Mouse (Mus musculus) c-Kit-positive CD71-positive TER-119-negative erythroid progenitor cells, embryonic 14.5 days (primary cell): ENCODE measurements around the gene Asic2.

Experiments
- DNase-seq: peaks from one replicate; pipeline ENCODE4 v3.0.0-alpha.2; 2013; ENCODE audit warnings: low read depth

Asic2 gene

GRCm38 (mm10) chr11:81954398-81954797, 13.9 kb downstream of the Asic2 start:
- DNase-seq: no peak

- no peak for DNase-seq
These were observed 20.2 kb downstream of the Asic2 start for GRCm38 (mm10) chr11:81948021-81948420.

GRCm38 (mm10) chr11:81942167-81942566, 26.1 kb downstream of the Asic2 start:
- no peak for DNase-seq

GRCm38 (mm10) chr11:81940988-81941387, 27.3 kb downstream of the Asic2 start:
- DNase-seq: no peak

GRCm38 (mm10) chr11:81937516-81937915, 30.7 kb downstream of the Asic2 start:
- DNase-seq: no peak

GRCm38 (mm10) chr11:81926393-81926792, 41.9 kb downstream of the Asic2 start:
- no peak for DNase-seq

- DNase-seq: no peak
These were observed 44.6 kb downstream of the Asic2 start for GRCm38 (mm10) chr11:81923626-81924025.

- DNase-seq: no peak
These were observed 45.2 kb downstream of the Asic2 start for GRCm38 (mm10) chr11:81923096-81923495.

GRCm38 (mm10) chr11:81915501-81915900, 52.8 kb downstream of the Asic2 start:
- DNase-seq: no peak

- DNase-seq: no peak
These were observed 55.2 kb downstream of the Asic2 start for GRCm38 (mm10) chr11:81913071-81913470.

GRCm38 (mm10) chr11:81909397-81909894, 58.8 kb downstream of the Asic2 start:
- no peak for DNase-seq

- DNase-seq: no peak
These were observed 59.5 kb downstream of the Asic2 start for GRCm38 (mm10) chr11:81908760-81909159.

GRCm38 (mm10) chr11:81902318-81902717, 65.9 kb downstream of the Asic2 start:
- DNase-seq: no peak

- DNase-seq: no peak
These were observed 70.5 kb downstream of the Asic2 start for GRCm38 (mm10) chr11:81897547-81898354.

- DNase-seq: no peak
These were observed 71.7 kb downstream of the Asic2 start for GRCm38 (mm10) chr11:81896511-81896910.

GRCm38 (mm10) chr11:81871506-81872213, 96.6 kb downstream of the Asic2 start:
- no peak for DNase-seq

- DNase-seq: no peak
These were observed 102.4 kb downstream of the Asic2 start for GRCm38 (mm10) chr11:81865661-81866382.

- DNase-seq: no peak
These were observed 107.8 kb downstream of the Asic2 start, which contains the start of gene 5530401A14Rik for GRCm38 (mm10) chr11:81860250-81860972. Gene 5530401A14Rik, plus strand, starts transcription at chr11:81860673.

- DNase-seq: no peak
These were observed 120.3 kb downstream of the Asic2 start for GRCm38 (mm10) chr11:81847773-81848490.

- DNase-seq: no peak
These were observed 122.6 kb downstream of the Asic2 start for GRCm38 (mm10) chr11:81845686-81846036.

- DNase-seq: no peak
These were observed 123.1 kb downstream of the Asic2 start for GRCm38 (mm10) chr11:81845010-81845685.
